Mouse (Mus musculus) cerebellum, adult (tissue): ENCODE measurements at regions not wholly inside any gene's neighbourhood (a gene's known extent, or its start where the extent isn't known, plus 50 kb on each side); places are given as distances from the start of the nearest gene placed in this dataset.
"Not testable (repeated sequence)": the region's sequence is repeated elsewhere in the genome, so short reads cannot be mapped to it uniquely, and the experiment has no call there.

Source experiments
- ATAC-seq: cut with Nextera tagmentation; 2 replicates; pipeline ENCODE4 v1.9.2; 2017; ENCODE audit warnings: mild to moderate bottlenecking, moderate library complexity, mixed read lengths; ENCODE audit not compliant: insufficient number of reproducible peaks, low FRiP score, low TSS enrichment

- not testable (repeated sequence) for ATAC-seq
Observed at GRCm38 (mm10) chr16:86419458-86419857, 517.8 kb upstream of the Adamts5 start.

DNA sequence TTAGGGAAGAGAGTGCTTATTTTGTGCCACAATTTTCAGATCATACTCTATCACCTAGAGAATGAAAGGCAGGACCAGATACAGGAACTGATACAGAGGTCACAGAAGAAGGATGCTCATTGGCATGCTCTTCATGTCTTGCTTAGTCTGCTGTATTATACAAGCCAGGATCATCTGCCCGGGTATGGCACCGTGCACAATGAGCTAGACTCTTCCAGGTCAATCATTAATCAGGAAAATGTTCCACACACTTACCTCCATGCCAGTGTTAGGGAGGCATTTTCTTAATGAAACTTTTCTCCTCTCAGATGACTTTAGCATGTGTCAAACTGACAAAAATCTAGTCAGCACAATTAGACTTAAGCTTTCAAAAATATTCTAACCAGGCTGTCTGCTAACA lies 502.7 kb upstream of the Adamts5 start:
- ATAC-seq: no peak

DNA sequence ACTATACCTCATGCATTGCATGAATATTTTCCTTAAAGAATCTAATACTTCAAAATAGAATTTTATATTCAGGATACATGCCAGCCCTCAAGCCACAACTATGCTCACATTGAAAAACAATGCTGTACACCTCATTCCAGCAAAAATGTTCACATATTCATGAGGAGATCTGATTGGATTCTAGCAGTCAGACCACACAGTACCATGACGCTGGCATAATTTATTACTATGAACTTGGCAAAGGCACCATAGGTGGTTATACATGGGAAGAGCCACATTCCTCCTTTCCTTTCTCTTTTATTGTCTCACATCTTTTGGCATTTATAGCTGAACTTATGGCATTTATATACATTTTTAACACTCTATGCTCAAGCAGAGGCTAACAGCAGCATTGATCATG lies 499.8 kb upstream of the Adamts5 start:
- no peak for ATAC-seq

- no peak for ATAC-seq
Observed at GRCm38 (mm10) chr16:86399288-86399687, 497.7 kb upstream of the Adamts5 start.

DNA sequence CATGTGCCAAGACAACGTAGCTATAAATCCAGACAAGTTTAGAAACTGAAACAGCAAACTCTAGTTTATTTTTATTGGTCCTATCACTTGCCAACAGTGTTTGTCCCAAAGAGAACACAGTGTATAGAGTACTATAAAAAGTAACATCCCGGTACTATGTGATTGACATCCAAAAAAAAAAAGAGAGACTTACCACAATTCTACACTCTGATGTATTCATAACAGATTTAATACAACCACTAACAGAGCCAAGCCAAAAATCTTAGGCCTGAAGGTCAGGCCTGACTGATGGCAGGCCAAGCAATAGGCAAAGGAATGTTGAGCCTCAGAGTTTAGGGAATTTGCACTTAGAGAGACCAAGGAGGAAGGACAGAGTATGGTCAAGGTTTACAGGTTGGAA lies 495.9 kb upstream of the Adamts5 start:
- no peak for ATAC-seq

GRCm38 (mm10) chr16:86389063-86389723 lies 487.6 kb upstream of the Adamts5 start:
- no peak for ATAC-seq

- ATAC-seq: no peak
Observed at GRCm38 (mm10) chr16:86388128-86388527, 486.5 kb upstream of the Adamts5 start.

DNA sequence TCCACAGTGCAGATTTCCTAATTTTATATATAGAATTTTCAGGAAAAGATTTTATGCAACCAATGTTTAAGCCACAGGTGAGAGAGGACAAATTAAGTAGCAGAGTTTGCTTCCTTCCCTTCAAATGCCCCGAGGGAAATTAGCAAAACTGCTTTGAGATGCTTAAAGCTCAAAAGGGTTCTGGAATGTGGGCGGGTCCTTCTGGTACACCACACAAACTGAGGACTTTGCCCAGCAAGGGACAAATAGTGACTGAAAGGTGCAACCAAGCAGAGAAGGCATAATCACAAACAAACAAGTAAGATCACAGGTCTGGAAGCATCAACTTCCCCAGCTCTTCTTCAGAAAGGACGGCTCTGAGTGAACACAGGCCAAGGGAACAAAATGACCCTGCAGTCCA lies 476.4 kb upstream of the Adamts5 start:
- no peak for ATAC-seq

- ATAC-seq: no peak
Observed at GRCm38 (mm10) chr16:86371652-86372051, 470.0 kb upstream of the Adamts5 start.

DNA sequence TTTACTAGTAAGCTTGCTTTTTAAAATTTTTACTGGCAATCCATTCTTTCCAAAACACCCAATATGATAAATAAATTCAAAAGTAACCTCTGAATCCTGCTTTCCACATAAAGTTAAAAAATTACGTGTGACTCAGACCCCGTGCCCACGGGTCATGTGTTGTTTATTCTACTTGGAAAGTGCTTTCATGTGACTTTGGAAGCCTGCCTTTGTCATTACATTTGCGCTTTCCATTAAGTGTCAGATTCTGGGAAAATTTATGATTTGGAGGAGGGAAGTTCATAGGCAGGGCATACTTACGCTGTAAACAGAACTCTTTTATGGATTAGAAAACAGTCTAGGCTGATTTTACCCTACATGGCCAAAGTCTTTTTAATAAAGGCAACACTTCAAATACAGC lies 466.8 kb upstream of the Adamts5 start:
- no peak for ATAC-seq

- ATAC-seq: no peak
Observed at GRCm38 (mm10) chr16:86366197-86366596, 464.6 kb upstream of the Adamts5 start.

GRCm38 (mm10) chr16:86361099-86361498 lies 459.5 kb upstream of the Adamts5 start:
- no peak for ATAC-seq

DNA sequence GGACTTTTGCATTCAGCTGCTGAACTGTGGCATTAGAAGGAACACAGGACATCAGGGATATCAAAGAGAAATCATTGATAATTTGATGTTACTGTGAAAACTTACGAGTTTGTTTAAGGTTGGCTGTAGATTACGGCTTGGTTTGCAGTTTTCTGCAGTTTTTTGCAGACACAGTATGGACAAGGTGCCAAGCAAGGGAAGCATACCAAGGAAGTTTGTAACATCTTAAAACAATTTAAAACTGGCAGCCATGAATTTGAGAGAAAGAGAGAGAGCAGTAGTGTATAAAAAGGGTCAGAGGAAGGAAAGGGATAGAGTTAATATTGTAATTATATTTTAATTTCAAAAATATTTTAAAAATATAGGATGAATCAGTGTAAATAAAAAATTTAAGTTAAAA lies 453.4 kb upstream of the Adamts5 start:
- no peak for ATAC-seq

DNA sequence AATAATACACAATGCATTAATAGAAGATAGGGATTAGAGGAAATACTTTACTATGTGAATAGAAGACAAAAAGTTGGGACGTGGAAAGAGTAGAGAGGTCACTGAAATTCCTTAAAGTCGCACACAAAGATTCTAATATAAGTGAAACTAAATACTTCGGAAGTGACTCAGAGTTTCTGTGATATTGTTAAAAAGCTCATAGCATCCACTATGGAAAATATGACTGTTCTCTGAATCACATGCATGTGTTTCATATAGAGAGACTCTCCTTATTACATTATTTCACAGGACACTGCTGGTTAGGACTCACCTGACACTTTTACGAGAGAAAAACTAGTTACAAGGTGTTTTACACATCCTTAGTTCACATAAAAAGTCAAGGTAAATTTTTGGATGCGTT lies 446.1 kb upstream of the Adamts5 start:
- ATAC-seq: no peak

- no peak for ATAC-seq
Observed at GRCm38 (mm10) chr16:86346916-86347315, 445.3 kb upstream of the Adamts5 start.

DNA sequence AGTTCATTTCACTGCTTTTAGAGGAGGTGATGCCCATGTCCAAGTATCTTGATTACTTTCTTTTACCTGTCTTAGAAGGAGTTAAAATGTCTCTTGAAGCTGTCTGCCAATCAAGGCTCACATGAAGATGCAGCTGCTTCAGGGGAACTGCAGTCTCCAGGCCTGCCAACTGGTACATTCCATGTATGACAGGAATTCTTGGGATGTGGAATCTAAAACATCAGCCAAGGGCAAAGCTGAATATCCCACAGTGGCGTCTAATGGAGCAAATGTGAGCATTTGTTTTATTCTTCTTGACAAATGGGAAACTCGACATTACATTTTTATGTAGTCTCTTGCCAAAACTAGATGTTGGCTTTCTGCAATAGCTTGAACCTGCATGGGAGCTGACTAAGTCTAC lies 438.7 kb upstream of the Adamts5 start:
- ATAC-seq: no peak

GRCm38 (mm10) chr16:86325406-86325805 lies 423.8 kb upstream of the Adamts5 start:
- ATAC-seq: no peak

DNA sequence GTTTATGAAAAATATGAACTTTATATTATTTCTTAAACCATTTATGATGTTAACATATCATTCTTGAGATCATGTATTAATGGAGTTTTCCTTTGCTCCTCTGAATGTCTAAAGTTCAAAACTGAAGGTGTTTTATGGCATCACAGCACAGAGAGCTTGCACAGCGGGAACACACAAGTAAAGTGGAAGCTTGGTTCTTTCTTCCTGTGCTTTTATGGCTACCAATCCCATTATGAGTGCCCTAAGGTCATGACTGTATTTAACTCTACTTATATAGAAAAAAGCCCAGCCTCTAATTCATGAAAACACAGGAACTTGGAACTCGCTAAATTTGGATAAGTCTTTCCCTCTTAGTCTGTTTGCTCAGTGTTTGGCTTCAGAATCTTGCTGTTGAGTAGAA lies 417.3 kb upstream of the Adamts5 start:
- no peak for ATAC-seq

DNA sequence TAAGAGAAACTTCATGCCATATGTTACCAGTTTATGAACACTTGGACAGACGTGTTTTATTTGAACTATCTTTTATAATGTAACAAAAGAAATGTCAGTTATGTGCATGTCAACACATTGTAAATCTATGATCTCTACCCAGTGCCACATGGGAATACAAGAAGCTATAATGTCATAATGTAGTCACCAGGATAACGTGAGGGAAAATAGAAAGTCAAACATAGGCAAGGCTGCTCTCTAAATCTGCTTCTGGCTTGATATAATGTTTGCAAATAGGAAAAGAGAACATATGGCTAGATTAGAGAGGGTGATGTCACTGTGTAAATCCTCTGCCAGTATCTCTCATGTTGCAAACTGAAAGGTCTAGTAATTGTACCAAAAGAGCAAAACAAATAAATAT lies 408.1 kb upstream of the Adamts5 start:
- ATAC-seq: peak; percentile 94

- no peak for ATAC-seq
Observed at GRCm38 (mm10) chr16:86303869-86304268, 402.2 kb upstream of the Adamts5 start.

DNA sequence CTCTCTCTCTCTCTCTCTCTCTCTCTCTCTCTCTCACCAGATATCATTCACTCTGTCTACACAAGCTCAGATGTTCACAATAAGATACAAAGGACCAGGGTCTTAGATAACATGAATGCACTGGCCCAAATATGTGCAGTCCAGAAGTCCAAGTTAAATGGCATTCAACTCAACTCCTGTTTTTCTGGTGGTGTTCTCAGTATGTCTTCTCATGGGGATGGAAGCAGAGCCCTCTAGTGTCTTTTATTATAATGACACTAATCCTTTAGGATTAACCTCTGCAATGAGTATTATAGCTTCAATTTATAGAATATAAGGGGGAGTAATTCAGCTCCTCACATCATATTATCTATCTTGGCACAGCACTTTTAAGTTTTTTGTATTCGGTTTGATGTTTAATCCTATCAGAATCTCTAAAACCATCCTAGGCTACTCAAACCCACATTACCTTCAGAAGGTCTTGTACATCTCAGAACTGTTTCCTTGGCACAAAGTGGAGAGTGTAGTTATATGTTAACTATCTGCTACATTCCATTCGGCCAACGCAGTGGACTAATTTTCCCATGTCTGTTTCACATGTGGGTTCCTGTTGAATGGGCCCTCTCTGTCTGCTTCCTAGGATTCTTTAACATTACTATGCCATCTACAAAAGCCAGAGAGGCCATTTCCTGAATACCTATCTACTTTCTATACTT lies 401.0 kb upstream of the Adamts5 start:
- peak; percentile 52; the same call in 1 of the 2 replicates for ATAC-seq

- no peak for ATAC-seq
Observed at GRCm38 (mm10) chr16:86294436-86294835, 392.8 kb upstream of the Adamts5 start.
